Mouse (Mus musculus) neural tube, embryonic 12.5 days (tissue): ENCODE results near the gene Fryl. TPM values are rescaled to one million over a fixed set of nuclear protein-coding genes. Genes with fewer than 3 reads are reported as not detected.
A peak's percentile ranks its signal among the peaks of the same experiment; 100 is the strongest.

Source experiments
- ATAC-seq: fragments of 200-750 bp; cut with Nextera tagmentation; 2 replicates; pipeline ENCODE4 v1.8.0; 2017; ENCODE audit warnings: low read depth, mild to moderate bottlenecking, moderate TSS enrichment, moderate library complexity; ENCODE audit not compliant: low FRiP score
- H3K27ac ChIP-seq: fragments of 300-500 bp; sonication (generic); 2 replicates; pipeline ENCODE4 v1.5.1; 2016
- H3K27me3 ChIP-seq: fragments of 300-500 bp; sonication (generic); replicated peaks from 2 replicates; pipeline ENCODE4 v1.6.1; 2016; ENCODE audit warnings: mild to moderate bottlenecking
- H3K36me3 ChIP-seq: fragments of 300-500 bp; sonication (generic); 2 replicates; pipeline ENCODE4 v1.6.1; 2016; ENCODE audit warnings: mild to moderate bottlenecking
- H3K4me1 ChIP-seq: fragments of 300-500 bp; sonication (generic); 2 replicates; pipeline ENCODE4 v1.6.1; 2016
- H3K4me2 ChIP-seq: fragments of 300-500 bp; sonication (generic); replicated peaks from 2 replicates; pipeline ENCODE4 v1.6.1; 2016; ENCODE audit warnings: mild to moderate bottlenecking
- H3K4me3 ChIP-seq: fragments of 300-500 bp; sonication (generic); 2 replicates; pipeline ENCODE4 v1.5.1; 2016
- H3K9ac ChIP-seq: fragments of 300-500 bp; sonication (generic); 2 replicates; pipeline ENCODE4 v1.6.1; 2016; ENCODE audit warnings: mild to moderate bottlenecking
- H3K9me3 ChIP-seq: fragments of 300-500 bp; sonication (generic); 2 replicates; pipeline ENCODE4 v1.6.1; 2016; ENCODE audit warnings: mild to moderate bottlenecking
- WGBS: fragments of 180-500 bp; shearing (Covaris S2); methylation state at CpG from one replicate; pipeline ENCODE4 v1.1.7; 2016; 5-methylcytosine and 5-hydroxymethylcytosine counted together
- polyA plus RNA-seq: library from polyadenylated mRNA; unstranded; fragments of >200 nt; fragmentation: Nextera tagmentation; extraction: Ambion mirVana; gene quantifications from 2 replicates; pipeline ENCODE4 v1.2.1, GENCODE M21; 2016

Fryl gene
- polyA plus RNA-seq, 1 experiment from 2014 or later: 44.8 TPM

- H3K27ac ChIP-seq: no peak overlapping the region
- no peak for ATAC-seq
- H3K36me3 ChIP-seq: no peaks in the 10 kb centered on the region
- H3K4me3 ChIP-seq: no peak overlapping the region
- H3K9me3 ChIP-seq: no peaks in the 10 kb centered on the region
- no peak overlapping the region for H3K9ac ChIP-seq
- peaks cover 19% of the 10 kb centered on the region for H3K4me1 ChIP-seq
- H3K4me2 ChIP-seq: no peak overlapping the region
- H3K27me3 ChIP-seq: no peaks in the 10 kb centered on the region
These were observed 3.7 kb downstream of the Fryl start for GRCm38 (mm10) chr5:73252739-73253138.

GRCm38 (mm10) chr5:73249341-73249740, 7.1 kb downstream of the Fryl start:
- peaks cover 11% of the 10 kb centered on the region for H3K4me1 ChIP-seq
- H3K27ac ChIP-seq: no peak overlapping the region
- H3K27me3 ChIP-seq: no peaks in the 10 kb centered on the region
- H3K36me3 ChIP-seq: no peaks in the 10 kb centered on the region
- no peak overlapping the region for H3K4me3 ChIP-seq
- no peak overlapping the region for H3K9ac ChIP-seq
- 96% methylated on average over 4 of the region's 4 CpGs for WGBS
- H3K9me3 ChIP-seq: no peaks in the 10 kb centered on the region
- no peak overlapping the region for H3K4me2 ChIP-seq
- no peak for ATAC-seq

GRCm38 (mm10) chr5:73248211-73248610, 8.2 kb downstream of the Fryl start:
- Histone ChIP-seq H3K4me2 (no peak overlapping the region), H3K4me1 (peaks cover 9% of the 10 kb centered on the region), H3K27ac (no peak overlapping the region), H3K9me3 (no peaks in the 10 kb centered on the region), H3K36me3 (no peaks in the 10 kb centered on the region), H3K4me3 (no peak overlapping the region), H3K27me3 (no peaks in the 10 kb centered on the region), H3K9ac (no peak overlapping the region)
- ATAC-seq: no peak
- 76% methylated on average over 8 of the region's 8 CpGs for WGBS

- 89% methylated on average over 6 of the region's 6 CpGs for WGBS
- Histone ChIP-seq H3K4me2 (no peak overlapping the region), H3K36me3 (no peaks in the 10 kb centered on the region), H3K9me3 (no peaks in the 10 kb centered on the region), H3K9ac (no peak overlapping the region), H3K27ac (no peak overlapping the region), H3K4me3 (no peak overlapping the region), H3K4me1 (peaks cover 20% of the 10 kb centered on the region), H3K27me3 (no peaks in the 10 kb centered on the region)
- no peak for ATAC-seq
These were observed 10.0 kb downstream of the Fryl start for GRCm38 (mm10) chr5:73246414-73246813.

- H3K4me3 ChIP-seq: no peak overlapping the region
- no peaks in the 10 kb centered on the region for H3K27me3 ChIP-seq
- WGBS: 82% methylated on average over 13 of the region's 13 CpGs
- no peaks in the 10 kb centered on the region for H3K9me3 ChIP-seq
- H3K36me3 ChIP-seq: no peaks in the 10 kb centered on the region
- no peak for ATAC-seq
- H3K27ac ChIP-seq: no peak overlapping the region
- no peak overlapping the region for H3K4me2 ChIP-seq
- no peak overlapping the region for H3K9ac ChIP-seq
- H3K4me1 ChIP-seq: peaks cover 21% of the 10 kb centered on the region
These were observed 12.0 kb downstream of the Fryl start for GRCm38 (mm10) chr5:73244403-73244802.

GRCm38 (mm10) chr5:73241966-73242365, 14.5 kb downstream of the Fryl start:
- H3K9ac ChIP-seq: no peak overlapping the region
- H3K4me1 ChIP-seq: peaks cover 27% of the 10 kb centered on the region
- no peaks in the 10 kb centered on the region for H3K27me3 ChIP-seq
- no peaks in the 10 kb centered on the region for H3K36me3 ChIP-seq
- H3K9me3 ChIP-seq: no peaks in the 10 kb centered on the region
- WGBS: 54% methylated on average over 8 of the region's 8 CpGs
- no peak for ATAC-seq
- H3K27ac ChIP-seq: no peak overlapping the region
- no peak overlapping the region for H3K4me2 ChIP-seq
- no peak overlapping the region for H3K4me3 ChIP-seq

GRCm38 (mm10) chr5:73241332-73241731, 15.1 kb downstream of the Fryl start:
- Histone ChIP-seq H3K9ac (no peak overlapping the region), H3K4me3 (no peak overlapping the region), H3K27me3 (no peaks in the 10 kb centered on the region), H3K4me1 (peaks cover 31% of the 10 kb centered on the region), H3K4me2 (no peak overlapping the region), H3K36me3 (no peaks in the 10 kb centered on the region), H3K9me3 (no peaks in the 10 kb centered on the region), H3K27ac (no peak overlapping the region)
- ATAC-seq: no peak
- 86% methylated on average over 10 of the region's 10 CpGs for WGBS

- 99% methylated on average over 6 of the region's 6 CpGs for WGBS
- no peak for ATAC-seq
These were observed 16.0 kb downstream of the Fryl start for GRCm38 (mm10) chr5:73240391-73240790.

GRCm38 (mm10) chr5:73236894-73237334, 19.5 kb downstream of the Fryl start:
- H3K9ac ChIP-seq: no peak overlapping the region
- H3K27me3 ChIP-seq: no peaks in the 10 kb centered on the region
- 0 out of 2 replicates have a peak overlapping the region, but pooled peaks have one; percentile 18 for H3K4me2 ChIP-seq
- peak overlapping the region; percentile 32; the same call in 1 of the 2 replicates for H3K27ac ChIP-seq
- no peaks in the 10 kb centered on the region for H3K9me3 ChIP-seq
- H3K36me3 ChIP-seq: no peaks in the 10 kb centered on the region
- ATAC-seq: peak; percentile 46; the same call in 1 of the 2 replicates
- H3K4me1 ChIP-seq: peaks cover 49% of the 10 kb centered on the region
- no peak overlapping the region for H3K4me3 ChIP-seq
- WGBS: 9% methylated on average over 6 of the region's 6 CpGs

More at GRCm38 (mm10) chr5:73240391-73240790, 16.0 kb downstream of the Fryl start:
- no peak overlapping the region for H3K4me2 ChIP-seq
- no peaks in the 10 kb centered on the region for H3K36me3 ChIP-seq
- H3K27me3 ChIP-seq: no peaks in the 10 kb centered on the region
- no peaks in the 10 kb centered on the region for H3K9me3 ChIP-seq
- no peak overlapping the region for H3K9ac ChIP-seq
- no peak overlapping the region for H3K4me3 ChIP-seq
- H3K4me1 ChIP-seq: peaks cover 32% of the 10 kb centered on the region
- H3K27ac ChIP-seq: no peak overlapping the region

GRCm38 (mm10) chr5:73235201-73235600, 21.2 kb downstream of the Fryl start:
- H3K4me3 ChIP-seq: no peak overlapping the region
- H3K27ac ChIP-seq: no peak overlapping the region
- no peaks in the 10 kb centered on the region for H3K27me3 ChIP-seq
- 78% methylated on average over 5 of the region's 5 CpGs for WGBS
- peaks cover 50% of the 10 kb centered on the region for H3K4me1 ChIP-seq
- H3K9ac ChIP-seq: no peak overlapping the region
- no peak overlapping the region for H3K4me2 ChIP-seq
- no peak for ATAC-seq
- no peaks in the 10 kb centered on the region for H3K9me3 ChIP-seq
- H3K36me3 ChIP-seq: no peaks in the 10 kb centered on the region

- no peaks in the 10 kb centered on the region for H3K36me3 ChIP-seq
- no peak overlapping the region for H3K27ac ChIP-seq
- peaks cover 63% of the 10 kb centered on the region for H3K4me1 ChIP-seq
- no peaks in the 10 kb centered on the region for H3K27me3 ChIP-seq
- 80% methylated on average over 17 of the region's 17 CpGs for WGBS
- H3K9ac ChIP-seq: no peak overlapping the region
- no peak overlapping the region for H3K4me3 ChIP-seq
- no peak overlapping the region for H3K4me2 ChIP-seq
- no peaks in the 10 kb centered on the region for H3K9me3 ChIP-seq
- no peak for ATAC-seq
These were observed 23.2 kb downstream of the Fryl start for GRCm38 (mm10) chr5:73233018-73233881.

- H3K27me3 ChIP-seq: no peaks in the 10 kb centered on the region
- H3K9ac ChIP-seq: no peak overlapping the region
- 23% methylated on average over 9 of the region's 9 CpGs for WGBS
- ATAC-seq: no peak
- no peak overlapping the region for H3K4me3 ChIP-seq
- H3K4me1 ChIP-seq: peaks cover 61% of the 10 kb centered on the region
- H3K4me2 ChIP-seq: no peak overlapping the region; the same call in 1 of the 2 replicates
- no peak overlapping the region for H3K27ac ChIP-seq
- H3K36me3 ChIP-seq: no peaks in the 10 kb centered on the region
- no peaks in the 10 kb centered on the region for H3K9me3 ChIP-seq
These were observed 24.2 kb downstream of the Fryl start for GRCm38 (mm10) chr5:73232267-73232666.

- H3K36me3 ChIP-seq: no peaks in the 10 kb centered on the region
- ATAC-seq: no peak
- H3K27me3 ChIP-seq: no peaks in the 10 kb centered on the region
- no peak overlapping the region for H3K4me2 ChIP-seq
- H3K4me3 ChIP-seq: no peak overlapping the region
- H3K9ac ChIP-seq: no peak overlapping the region
- peaks cover 57% of the 10 kb centered on the region for H3K4me1 ChIP-seq
- no peak overlapping the region for H3K27ac ChIP-seq
- 11% methylated on average over 6 of the region's 6 CpGs for WGBS
- H3K9me3 ChIP-seq: no peaks in the 10 kb centered on the region
These were observed 24.6 kb downstream of the Fryl start for GRCm38 (mm10) chr5:73231835-73232234.
